Mouse (Mus musculus) limb, embryonic 10.5 days (tissue): ENCODE data around the gene Adam15. TPM values are rescaled to one million over a fixed set of nuclear protein-coding genes. Genes with fewer than 3 reads are reported as not detected.

Experiments
- DNase-seq: peaks from one replicate; pipeline ENCODE4 v3.0.0-alpha.2; 2017; ENCODE audit warnings: low spot score
- H3K27ac ChIP-seq: fragments of 300-500 bp; sonication (generic); 2 replicates; pipeline ENCODE4 v1.5.1; 2016; ENCODE audit warnings: mild to moderate bottlenecking
- H3K27me3 ChIP-seq: fragments of 300-500 bp; sonication (generic); 2 replicates; pipeline ENCODE4 v1.6.1; 2016; ENCODE audit warnings: low read depth, mild to moderate bottlenecking; ENCODE audit not compliant: poor library complexity, severe bottlenecking
- H3K36me3 ChIP-seq: fragments of 300-500 bp; sonication (generic); 2 replicates; pipeline ENCODE4 v1.6.1; 2016; ENCODE audit warnings: mild to moderate bottlenecking, moderate library complexity
- H3K4me1 ChIP-seq: fragments of 300-500 bp; sonication (generic); 2 replicates; pipeline ENCODE4 v1.6.1; 2016
- H3K4me3 ChIP-seq: fragments of 300-500 bp; sonication (generic); 2 replicates; pipeline ENCODE4 v1.5.1; 2016; ENCODE audit warnings: mild to moderate bottlenecking, moderate library complexity
- H3K9me3 ChIP-seq: fragments of 300-500 bp; sonication (generic); replicated peaks from 2 replicates; pipeline ENCODE4 v1.6.1; 2016; ENCODE audit warnings: mild to moderate bottlenecking
- WGBS: fragments of 180-500 bp; shearing (Covaris S2); methylation state at CpG from one replicate; pipeline ENCODE4 v1.1.7; 2016; 5-methylcytosine and 5-hydroxymethylcytosine counted together
- polyA plus RNA-seq: library from polyadenylated mRNA; unstranded; fragments of >200 nt; fragmentation: Nextera tagmentation; extraction: Ambion mirVana; gene quantifications from 2 replicates; pipeline ENCODE4 v1.2.1, GENCODE M21; 2016

The Adam15 gene
- polyA plus RNA-seq, 1 experiment from 2014 or later, result 29.4 TPM

GRCm38 (mm10) chr3:89380291-89380690 is 30.5 kb upstream of the Adam15 start:
- H3K27me3 ChIP-seq, result 0 out of 2 replicates have a peak, but pooled peaks cover 6% of the 10 kb centered on the region
- no peak for DNase-seq
- no peak overlapping the region for H3K4me3 ChIP-seq
- H3K36me3 ChIP-seq, result no peaks in the 10 kb centered on the region
- H3K9me3 ChIP-seq, result no peaks in the 10 kb centered on the region
- WGBS, result 94% methylated on average over 14 of the region's 14 CpGs
- H3K4me1 ChIP-seq, result peaks cover 34% of the 10 kb centered on the region
- no peak overlapping the region for H3K27ac ChIP-seq

- no peaks in the 10 kb centered on the region for H3K9me3 ChIP-seq
- no peaks in the 10 kb centered on the region for H3K36me3 ChIP-seq
- DNase-seq, result no peak
- peak overlapping the region; percentile 91 for H3K27ac ChIP-seq
- peak overlapping the region; percentile 64; the same call in 1 of the 2 replicates for H3K4me3 ChIP-seq
- WGBS, result 90% methylated on average over 31 of the region's 31 CpGs
- no peaks in the 10 kb centered on the region for H3K27me3 ChIP-seq
- H3K4me1 ChIP-seq, result peaks cover 26% of the 10 kb centered on the region
Measured at GRCm38 (mm10) chr3:89379388-89380131, 29.8 kb upstream of the Adam15 start.

DNA sequence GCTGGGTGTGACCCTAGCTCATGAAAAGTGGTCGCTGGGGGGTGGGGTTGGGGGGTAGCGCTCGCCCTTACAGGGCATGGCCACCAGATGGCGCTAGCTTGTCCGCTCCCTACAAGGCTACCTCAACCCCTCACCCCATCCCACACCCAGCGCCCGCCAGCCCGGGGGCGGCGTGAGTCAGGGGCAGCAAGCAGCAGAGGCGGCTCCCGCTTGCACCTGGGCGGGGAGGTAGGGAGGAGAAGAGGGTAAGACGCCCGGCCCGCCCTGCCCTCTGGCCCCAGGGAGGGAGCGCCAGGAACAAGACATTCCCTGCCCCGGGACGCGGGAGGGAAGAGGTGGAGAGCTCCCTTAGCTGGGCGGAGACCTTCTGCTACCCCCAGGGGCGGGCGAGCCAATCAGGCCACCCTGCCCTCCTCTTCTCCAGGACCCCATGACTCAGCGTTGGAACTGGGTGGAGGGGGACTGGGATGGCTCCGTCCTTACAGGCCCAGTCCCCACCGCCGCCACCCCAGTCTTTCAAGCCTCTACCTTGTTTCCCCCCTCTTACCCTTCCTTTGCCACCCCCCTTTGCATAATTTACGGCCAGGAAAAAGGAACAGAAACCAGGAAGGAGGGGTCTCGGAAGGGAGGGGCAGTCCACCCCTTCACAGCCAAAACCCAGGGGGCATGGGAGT is 28.7 kb upstream of the Adam15 start:
- WGBS, result 1% methylated on average over 29 of the region's 29 CpGs
- no peaks in the 10 kb centered on the region for H3K36me3 ChIP-seq
- H3K27ac ChIP-seq, result peak overlapping the region; percentile 91
- H3K4me3 ChIP-seq, result peak overlapping the region; percentile 64
- H3K9me3 ChIP-seq, result no peaks in the 10 kb centered on the region
- no peaks in the 10 kb centered on the region for H3K27me3 ChIP-seq
- peaks cover 24% of the 10 kb centered on the region for H3K4me1 ChIP-seq
- DNase-seq, result peak; percentile 95

GRCm38 (mm10) chr3:89377831-89378230 is 28.0 kb upstream of the Adam15 start:
- Histone ChIP-seq H3K4me3 (peak overlapping the region; percentile 64), H3K9me3 (no peaks in the 10 kb centered on the region), H3K27ac (peak overlapping the region; percentile 91), H3K36me3 (no peaks in the 10 kb centered on the region), H3K27me3 (no peaks in the 10 kb centered on the region), H3K4me1 (peaks cover 29% of the 10 kb centered on the region)
- DNase-seq, result no peak
- WGBS, result 71% methylated on average over 4 of the region's 4 CpGs

DNA sequence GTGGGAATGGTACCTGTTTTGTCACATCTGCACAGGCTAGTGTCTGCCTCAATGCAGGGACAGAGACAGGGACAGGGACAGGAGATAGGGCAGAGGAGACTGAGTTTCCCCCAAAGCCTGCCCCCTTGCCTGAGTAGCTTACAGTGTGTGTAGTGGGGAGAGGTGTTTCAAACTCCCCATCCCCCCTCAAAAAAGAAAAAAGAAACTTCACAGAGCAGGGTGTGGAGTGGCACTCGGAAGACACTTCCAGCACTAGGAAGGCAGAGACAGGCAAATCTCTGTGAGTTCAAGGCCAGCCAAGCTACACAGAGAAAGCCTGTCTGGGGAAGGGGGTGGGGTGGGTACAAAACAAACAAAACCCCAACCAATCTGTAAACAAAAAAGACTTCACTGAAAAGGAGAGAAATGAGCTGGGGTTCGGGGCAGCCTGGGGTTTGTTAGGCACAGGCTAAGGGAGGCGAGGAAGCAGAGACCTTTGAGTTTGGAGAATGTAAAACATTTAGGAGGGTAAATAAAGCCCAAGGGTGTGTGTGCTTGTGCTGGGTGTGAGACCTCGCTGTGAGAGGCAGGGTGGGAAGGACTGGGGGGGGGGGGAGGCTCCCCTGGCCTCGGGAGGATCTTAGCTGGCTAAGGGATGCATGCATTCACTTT is 23.9 kb upstream of the Adam15 start:
- 47% methylated on average over 5 of the region's 5 CpGs for WGBS
- H3K27me3 ChIP-seq, result no peaks in the 10 kb centered on the region
- no peak for DNase-seq
- no peak overlapping the region for H3K27ac ChIP-seq
- H3K4me3 ChIP-seq, result no peak overlapping the region
- peaks cover 17% of the 10 kb centered on the region for H3K4me1 ChIP-seq
- no peaks in the 10 kb centered on the region for H3K36me3 ChIP-seq
- no peaks in the 10 kb centered on the region for H3K9me3 ChIP-seq

GRCm38 (mm10) chr3:89367338-89367737 is 17.5 kb upstream of the Adam15 start:
- no peaks in the 10 kb centered on the region for H3K36me3 ChIP-seq
- H3K9me3 ChIP-seq, result no peaks in the 10 kb centered on the region
- no peaks in the 10 kb centered on the region for H3K27me3 ChIP-seq
- peaks cover 20% of the 10 kb centered on the region for H3K4me1 ChIP-seq
- H3K4me3 ChIP-seq, result no peak overlapping the region
- no peak for DNase-seq
- WGBS, result 65% methylated on average over 11 of the region's 11 CpGs
- H3K27ac ChIP-seq, result no peak overlapping the region

DNA sequence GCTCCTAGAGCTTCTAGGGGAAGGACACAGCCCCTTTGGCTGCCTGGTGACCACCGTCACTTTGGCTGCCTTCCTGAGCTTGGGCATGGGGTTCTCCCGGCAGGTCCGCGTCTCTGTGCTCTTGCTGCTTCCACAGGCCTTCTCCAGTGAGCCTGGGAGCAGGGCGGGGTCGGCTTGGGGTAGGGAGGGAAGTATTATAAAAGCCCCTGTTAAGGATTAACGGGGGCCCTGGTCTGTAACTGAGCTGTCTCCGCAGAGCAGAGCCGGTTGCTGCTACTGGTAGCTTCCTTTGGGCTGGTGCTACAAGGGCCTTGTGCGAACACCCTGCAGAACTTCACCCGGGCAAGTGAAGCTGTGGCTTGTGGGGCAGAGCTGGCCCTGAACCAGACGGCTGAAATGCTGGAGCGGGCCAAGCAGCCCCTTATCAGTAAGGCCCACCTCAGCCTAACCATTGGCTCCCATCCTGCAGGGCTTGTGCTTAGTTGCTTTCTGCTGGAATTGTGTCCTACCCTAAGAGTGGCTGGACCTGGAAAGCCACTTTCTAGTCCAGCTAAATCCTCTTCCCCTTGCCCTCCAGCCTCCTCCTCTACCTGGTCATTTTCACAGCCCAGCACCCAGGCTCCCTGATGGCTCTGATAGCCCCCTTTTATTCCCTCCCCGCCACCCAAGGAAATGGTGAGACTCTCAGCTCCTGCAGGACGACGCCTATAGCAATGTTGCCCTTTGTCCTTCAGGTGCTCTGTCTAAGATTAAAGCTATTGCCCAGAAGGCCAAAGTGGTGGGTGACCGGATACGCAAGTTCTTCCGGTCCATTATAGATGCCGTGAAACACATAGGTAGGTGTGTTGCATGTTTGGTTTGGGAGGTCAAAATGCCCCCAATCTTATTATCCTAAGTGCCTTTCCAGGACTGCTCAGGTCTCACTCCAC is 16.0 kb upstream of the Adam15 start:
- no peak overlapping the region for H3K4me3 ChIP-seq
- WGBS, result 75% methylated on average over 20 of the region's 20 CpGs
- H3K36me3 ChIP-seq, result no peaks in the 10 kb centered on the region
- peaks cover 23% of the 10 kb centered on the region for H3K4me1 ChIP-seq
- H3K27ac ChIP-seq, result no peak overlapping the region
- DNase-seq, result no peak
- H3K27me3 ChIP-seq, result no peaks in the 10 kb centered on the region
- no peaks in the 10 kb centered on the region for H3K9me3 ChIP-seq

DNA sequence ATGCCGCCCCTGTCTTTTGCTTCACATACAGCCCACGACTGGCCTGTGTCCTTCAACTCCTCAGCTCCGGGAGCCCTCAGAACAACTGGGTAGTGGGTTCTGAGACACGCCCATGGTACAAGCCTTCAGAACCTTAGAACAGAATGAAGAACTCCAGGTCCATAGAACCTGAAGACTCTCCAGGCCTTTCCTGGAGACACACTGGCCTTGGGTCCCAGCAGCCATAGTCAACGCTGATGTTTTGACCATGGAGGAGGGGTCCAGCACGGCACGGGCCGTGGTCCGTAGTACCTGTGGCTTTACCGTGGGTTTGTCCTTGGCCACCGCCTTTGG is 15.3 kb upstream of the Adam15 start, which contains the start of gene Dcst1:
Dcst1 (minus strand) TSS at position 101 of the 333 bp plus-strand sequence.
- WGBS, result 92% methylated on average over 11 of the region's 11 CpGs
- Histone ChIP-seq H3K4me3 (no peak within 1 kb of the TSS), H3K27me3 (no peaks in the 10 kb centered on the region), H3K9me3 (no peaks in the 10 kb centered on the region), H3K36me3 (no peaks in the 10 kb centered on the region), H3K27ac (no peak within 1 kb of the TSS), H3K4me1 (peaks cover 23% of the 10 kb centered on the region)
- DNase-seq, result no peak

DNA sequence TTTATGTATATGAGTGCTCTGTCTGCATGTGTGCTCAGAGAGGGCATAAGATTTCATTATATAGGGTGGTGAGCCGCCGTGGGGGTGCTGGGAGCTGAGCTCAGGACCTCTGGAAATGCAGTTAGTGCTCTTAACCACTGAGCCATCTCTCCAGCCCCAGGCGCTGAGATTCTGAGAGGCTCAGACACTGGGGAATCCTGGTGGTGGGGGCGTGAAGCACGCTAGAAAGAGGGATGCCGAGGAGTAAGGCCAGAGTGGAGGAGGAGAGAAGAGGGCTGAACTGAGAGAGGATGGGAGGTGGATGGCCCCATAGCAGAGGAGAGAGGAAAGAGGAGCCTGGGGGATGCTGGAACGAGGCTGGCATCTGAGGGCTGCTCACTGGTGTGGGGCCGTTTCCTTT is 14.8 kb upstream of the Adam15 start:
- Histone ChIP-seq H3K9me3 (no peaks in the 10 kb centered on the region), H3K27ac (no peak overlapping the region), H3K4me1 (peaks cover 23% of the 10 kb centered on the region), H3K36me3 (no peaks in the 10 kb centered on the region), H3K4me3 (no peak overlapping the region), H3K27me3 (no peaks in the 10 kb centered on the region)
- DNase-seq, result no peak
- 64% methylated on average over 8 of the region's 8 CpGs for whole genome bisulfite sequencing

GRCm38 (mm10) chr3:89361675-89362074 is 11.9 kb upstream of the Adam15 start, which contains the start of gene Dcst2:
Gene Dcst2 (plus strand): TSS chr3:89361975.
- Histone ChIP-seq H3K9me3 (no peaks in the 10 kb centered on the region), H3K27me3 (0 out of 2 replicates have a peak, but pooled peaks cover 6% of the 10 kb centered on the region), H3K4me3 (no peak within 1 kb of the TSS), H3K27ac (0 out of 2 replicates have a peak within 1 kb of the TSS, but pooled peaks have one; percentile 37), H3K4me1 (peaks cover 13% of the 10 kb centered on the region; the same call in 1 of the 2 replicates), H3K36me3 (no peaks in the 10 kb centered on the region)
- 85% methylated on average over 7 of the region's 7 CpGs for WGBS
- no peak for DNase-seq

DNA sequence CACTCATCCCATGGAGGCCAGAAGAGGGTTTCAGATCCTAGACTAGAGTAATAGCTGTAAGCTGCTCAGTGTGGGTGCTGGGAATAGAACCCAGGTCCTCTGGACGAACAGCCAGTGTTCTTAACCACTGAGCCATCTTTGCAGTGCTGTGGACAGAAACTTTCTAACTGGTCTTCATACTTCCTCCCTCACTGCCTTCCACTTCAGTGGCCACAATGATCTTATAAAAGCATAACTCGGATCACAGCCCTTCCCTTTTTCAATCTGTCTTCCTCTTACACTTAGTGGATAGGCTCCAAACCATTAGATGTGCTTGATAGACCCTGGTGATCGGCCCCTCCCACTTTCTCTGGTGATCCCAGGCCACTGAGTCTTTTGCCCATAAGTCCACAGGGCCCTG is 10.4 kb upstream of the Adam15 start:
- Histone ChIP-seq H3K4me3 (no peak overlapping the region), H3K4me1 (peaks cover 8% of the 10 kb centered on the region; the same call in 1 of the 2 replicates)
- WGBS, result 80% methylated on average over 3 of the region's 3 CpGs

GRCm38 (mm10) chr3:89359630-89360029 is 9.8 kb upstream of the Adam15 start:
- Histone ChIP-seq H3K9me3 (no peaks in the 10 kb centered on the region), H3K4me1 (peaks cover 13% of the 10 kb centered on the region), H3K36me3 (no peaks in the 10 kb centered on the region), H3K27ac (no peak overlapping the region), H3K4me3 (no peak overlapping the region), H3K27me3 (0 out of 2 replicates have a peak, but pooled peaks cover 6% of the 10 kb centered on the region)
- DNase-seq, result no peak
- WGBS, result 81% methylated on average over 6 of the region's 6 CpGs

More for the DNA sequence above, 10.4 kb upstream of the Adam15 start:
- no peak for DNase-seq
- no peaks in the 10 kb centered on the region for H3K36me3 ChIP-seq
- 0 out of 2 replicates have a peak, but pooled peaks cover 6% of the 10 kb centered on the region for H3K27me3 ChIP-seq
- no peak overlapping the region for H3K27ac ChIP-seq
- no peaks in the 10 kb centered on the region for H3K9me3 ChIP-seq
